Mouse (Mus musculus): ENCODE data around the gene Ly6f. TPM values are rescaled to one million over a fixed set of nuclear protein-coding genes. Genes with fewer than 3 reads are reported as not detected.

Gene Ly6f
- total RNA-seq, 2 experiments from 2014 or later: not detected

- ATAC-seq (replicated peaks; ENCODE audit: low FRiP score, poor library complexity, severe bottlenecking): no peak
Observed at GRCm38 (mm10) chr15:75309946-75310345, 41.7 kb downstream of the Ly6f start.

DNA sequence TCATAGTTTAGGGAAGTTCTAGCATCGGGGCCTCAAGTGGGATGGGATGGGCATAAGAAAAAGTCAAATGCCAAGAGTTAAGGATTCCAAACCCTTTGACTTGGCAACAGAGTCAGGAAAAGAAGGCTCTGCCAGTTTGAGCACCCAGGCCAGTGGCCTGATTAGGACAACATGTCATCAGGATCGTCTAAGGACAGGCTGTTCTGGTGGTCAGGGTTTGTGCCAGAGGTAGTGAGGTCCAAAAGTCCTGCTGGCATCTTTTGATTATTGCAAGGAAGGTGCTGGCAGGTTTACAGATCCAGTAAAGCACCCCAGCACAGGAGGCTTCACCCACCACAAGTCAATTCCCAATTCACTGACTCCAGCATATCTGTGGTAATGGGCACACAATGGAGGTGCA is 46.2 kb downstream of the Ly6f start:
- no peak for ATAC-seq (replicated peaks; ENCODE audit: low FRiP score, poor library complexity, severe bottlenecking)

- ATAC-seq (replicated peaks; ENCODE audit: low FRiP score, poor library complexity, severe bottlenecking): no peak
Observed at GRCm38 (mm10) chr15:75317255-75317654, 49.0 kb downstream of the Ly6f start.

- no peak for ATAC-seq (replicated peaks; ENCODE audit: low FRiP score, poor library complexity, severe bottlenecking)
Observed at GRCm38 (mm10) chr15:75318584-75318983, 50.4 kb downstream of the Ly6f start.

DNA sequence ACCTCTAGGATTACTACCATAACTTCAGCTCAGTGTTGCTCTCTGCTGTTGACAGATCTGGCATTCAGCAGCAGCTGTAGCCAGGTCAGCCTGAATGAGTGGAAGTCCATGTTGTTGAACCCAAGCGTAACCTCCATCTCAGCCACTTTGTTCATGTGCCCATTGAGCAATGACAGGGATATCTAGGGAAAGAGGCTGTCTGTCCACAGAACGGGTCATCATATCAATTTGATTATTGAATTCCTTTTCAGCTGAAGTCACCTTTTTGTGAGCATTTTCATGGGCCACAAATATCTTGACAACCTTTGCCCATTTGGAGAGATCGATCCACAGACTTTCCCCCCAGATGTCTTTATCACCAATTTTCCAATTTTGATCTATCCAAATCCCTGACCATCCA is 51.9 kb downstream of the Ly6f start:
- ATAC-seq (replicated peaks; ENCODE audit: low FRiP score, poor library complexity, severe bottlenecking): no peak

Other genes with a start within 250 kb of the Ly6f start
- gene Ly6c1, start 219.6 kb upstream of the Ly6f start, total RNA-seq (2015; ENCODE audit: low replicate concordance): not detected in 2 replicates
- not detected in 2 replicates for gene Ly6c1, start 219.6 kb upstream of the Ly6f start, total RNA-seq (2017; ENCODE audit: low replicate concordance)
- gene Ly6c2, start 156.5 kb upstream of the Ly6f start, total RNA-seq (2015; ENCODE audit: low replicate concordance): 1,293 and 1,517 TPM in 2 replicates
- gene Ly6c2, start 156.5 kb upstream of the Ly6f start, total RNA-seq (2017; ENCODE audit: low replicate concordance): 164 and 383 TPM in 2 replicates
- gene Ly6g, start 113.2 kb upstream of the Ly6f start, total RNA-seq (2015; ENCODE audit: low replicate concordance): 57.5 and 114 TPM in 2 replicates
- gene Ly6g, start 113.2 kb upstream of the Ly6f start, total RNA-seq (2017; ENCODE audit: low replicate concordance): 9.2 and 24.2 TPM in 2 replicates
- not detected in 2 replicates for gene BC025446, start 52.0 kb upstream of the Ly6f start, total RNA-seq (2015; ENCODE audit: low replicate concordance)
- not detected in 2 replicates for gene BC025446, start 52.0 kb upstream of the Ly6f start, total RNA-seq (2017; ENCODE audit: low replicate concordance)

Measured in erythroblast, adult 5-6 weeks (primary cell).